Mouse (Mus musculus): ENCODE results near the gene Pnpla8. TPM values are rescaled to one million over a fixed set of nuclear protein-coding genes. Genes with fewer than 3 reads are reported as not detected.

Pnpla8 gene
- total RNA-seq, 4 experiments from 2014 or later: 152 to 185 (median 171) TPM

GRCm38 (mm10) chr12:44346143-44346542, 125.0 kb downstream of the Pnpla8 start:
- DNase-seq (ENCODE audit: low spot score in 2 of 2): no peak

- DNase-seq (ENCODE audit: low spot score in 2 of 2): no peak
These were observed 133.9 kb downstream of the Pnpla8 start for GRCm38 (mm10) chr12:44355116-44355515.

DNA sequence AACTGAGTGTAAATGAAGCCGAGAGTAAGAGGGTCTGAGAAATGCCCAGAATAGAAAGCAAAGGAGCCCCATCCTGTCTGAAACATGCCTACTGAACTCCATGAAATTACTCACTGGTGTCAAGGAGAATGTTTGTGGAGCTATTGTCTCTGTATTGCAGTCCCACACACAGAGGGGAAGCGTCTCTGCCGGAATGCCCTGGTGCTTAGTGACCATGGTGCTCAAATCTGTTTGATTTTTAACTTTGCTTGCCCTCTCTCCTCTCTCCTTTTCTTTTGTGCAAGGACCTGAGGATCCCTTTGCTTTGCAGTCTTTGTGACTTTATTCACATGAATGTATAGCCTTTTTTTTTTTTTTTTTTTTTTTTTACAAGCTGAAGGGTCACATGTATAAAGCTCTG, 136.3 kb downstream of the Pnpla8 start:
- DNase-seq (ENCODE audit: low spot score in 2 of 2): no peak

GRCm38 (mm10) chr12:44357881-44358280, 136.7 kb downstream of the Pnpla8 start:
- no peak for DNase-seq (ENCODE audit: low spot score in 2 of 2)

DNA sequence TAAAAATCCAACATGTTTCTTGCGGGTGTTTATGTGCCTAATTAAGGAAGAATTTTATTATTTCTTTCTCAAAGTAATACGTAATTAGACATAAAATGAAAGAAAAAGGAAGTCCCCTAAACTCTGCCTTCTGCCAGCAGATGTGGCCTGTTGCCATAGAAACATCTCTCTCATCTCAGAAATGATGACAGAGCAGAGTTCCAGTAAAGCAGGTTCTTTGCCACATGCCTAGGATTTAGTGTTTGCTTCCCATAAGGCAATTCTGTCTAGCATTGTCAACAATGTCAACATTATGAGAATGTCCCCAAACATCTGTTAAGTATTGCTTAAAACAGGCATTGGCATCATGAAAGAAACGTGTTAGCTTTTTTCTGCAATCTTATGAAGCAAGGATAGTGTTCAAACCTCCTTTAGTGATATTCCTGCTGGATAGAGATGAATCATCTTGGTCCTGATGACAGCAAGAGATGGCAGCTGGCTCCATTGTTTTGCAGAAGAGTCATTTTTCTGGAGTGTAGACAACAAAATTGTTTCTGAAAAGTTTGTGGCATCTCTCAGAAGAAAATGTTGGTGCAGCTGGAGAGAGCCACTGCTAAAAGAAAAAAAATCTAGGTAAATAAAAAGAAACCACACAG, 150.0 kb downstream of the Pnpla8 start:
- DNase-seq (ENCODE audit: low spot score in 2 of 2): no peak

Small RNA genes within 50 kb of the gene (microRNA-seq; reads per million reads assigned to microRNA genes)
- not detected for gene Mir5627

Other genes with a start within 250 kb of the Pnpla8 start
- gene Dnajb9, start 11.0 kb upstream of the Pnpla8 start, total RNA-seq (2022): 10 to 100 TPM; 31.2 to 40.7 (median 32.3) TPM
- gene Nrcam, start 107.5 kb downstream of the Pnpla8 start, total RNA-seq (2022): under 1 TPM; 0.29 to 0.75 (median 0.57) TPM

Data from gastrocnemius, adult 8-10 months (tissue).